Mouse (Mus musculus) forebrain, embryonic 10.5 days (tissue): ENCODE data around the gene Icmt. TPM values are rescaled to one million over a fixed set of nuclear protein-coding genes. Genes with fewer than 3 reads are reported as not detected.
A peak's percentile ranks its signal among the peaks of the same experiment; 100 is the strongest.

ENCODE experiments used
- DNase-seq: peaks from one replicate; pipeline ENCODE4 v3.0.0-alpha.2; 2017; ENCODE audit warnings: low spot score; ENCODE audit errors: extremely low spot score
- H3K27ac ChIP-seq: fragments of 300-500 bp; sonication (generic); 2 replicates; pipeline ENCODE4 v1.5.1; 2016; ENCODE audit warnings: mild to moderate bottlenecking
- H3K27me3 ChIP-seq: fragments of 300-500 bp; sonication (generic); 2 replicates; pipeline ENCODE4 v1.6.1; 2016; ENCODE audit warnings: mild to moderate bottlenecking; ENCODE audit not compliant: poor library complexity, severe bottlenecking
- H3K36me3 ChIP-seq: fragments of 300-500 bp; sonication (generic); replicated peaks from 2 replicates; pipeline ENCODE4 v1.6.1; 2016; ENCODE audit warnings: mild to moderate bottlenecking, moderate library complexity
- H3K4me1 ChIP-seq: fragments of 300-500 bp; sonication (generic); 2 replicates; pipeline ENCODE4 v1.6.1; 2016
- H3K4me3 ChIP-seq: fragments of 300-500 bp; sonication (generic); 2 replicates; pipeline ENCODE4 v1.5.1; 2016; ENCODE audit warnings: mild to moderate bottlenecking, moderate library complexity
- H3K9me3 ChIP-seq: fragments of 300-500 bp; sonication (generic); 2 replicates; pipeline ENCODE4 v1.6.1; 2016; ENCODE audit warnings: mild to moderate bottlenecking, moderate library complexity
- WGBS: fragments of 180-500 bp; shearing (Covaris S2); methylation state at CpG from one replicate; pipeline ENCODE4 v1.1.7; 2016; 5-methylcytosine and 5-hydroxymethylcytosine counted together
- polyA plus RNA-seq: library from polyadenylated mRNA; unstranded; fragments of >200 nt; fragmentation: Nextera tagmentation; extraction: Ambion mirVana; gene quantifications from 2 replicates; pipeline ENCODE4 v1.2.1, GENCODE M21; 2016

Gene Icmt
- polyA plus RNA-seq: 23.3 and 26.1 TPM in 2 replicates

- under 1% methylated on average over 119 of the region's 119 CpGs for WGBS
Observed at GRCm38 (mm10) chr4:152296874-152297861, at the start of gene Icmt. Gene Icmt, plus strand, starts transcription at chr4:152297227.

GRCm38 (mm10) chr4:152250615-152251014, 46.4 kb upstream of the Icmt start:
- Histone ChIP-seq H3K4me1 (peaks cover 31% of the 10 kb centered on the region), H3K9me3 (no peaks in the 10 kb centered on the region), H3K36me3 (peaks cover 21% of the 10 kb centered on the region), H3K27ac (no peak overlapping the region), H3K27me3 (no peaks in the 10 kb centered on the region), H3K4me3 (no peak overlapping the region)
- DNase-seq: no peak
- WGBS: 93% methylated on average over 6 of the region's 6 CpGs

More at GRCm38 (mm10) chr4:152296874-152297861, at the start of gene Icmt:
- peaks cover 27% of the 10 kb centered on the region for H3K36me3 ChIP-seq
- peaks cover 53% of the 10 kb centered on the region for H3K27me3 ChIP-seq
- peaks cover 58% of the 10 kb centered on the region for H3K4me1 ChIP-seq
- H3K9me3 ChIP-seq: no peaks in the 10 kb centered on the region
- DNase-seq: peak; percentile 98
- peak within 1 kb of the TSS; percentile 92 for H3K27ac ChIP-seq
- H3K4me3 ChIP-seq: peak within 1 kb of the TSS; percentile 89

GRCm38 (mm10) chr4:152253183-152253759, 43.8 kb upstream of the Icmt start:
- WGBS: 82% methylated on average over 9 of the region's 9 CpGs
- DNase-seq: no peak
- H3K4me3 ChIP-seq: no peak overlapping the region
- peaks cover 21% of the 10 kb centered on the region for H3K36me3 ChIP-seq
- H3K27me3 ChIP-seq: no peaks in the 10 kb centered on the region
- H3K27ac ChIP-seq: no peak overlapping the region
- H3K4me1 ChIP-seq: peaks cover 14% of the 10 kb centered on the region
- no peaks in the 10 kb centered on the region for H3K9me3 ChIP-seq

- H3K4me1 ChIP-seq: peaks cover 18% of the 10 kb centered on the region
- no peak overlapping the region for H3K4me3 ChIP-seq
- H3K27me3 ChIP-seq: no peaks in the 10 kb centered on the region
- peaks cover 27% of the 10 kb centered on the region for H3K36me3 ChIP-seq
- 80% methylated on average over 6 of the region's 6 CpGs for WGBS
- DNase-seq: no peak
- no peak overlapping the region for H3K27ac ChIP-seq
- no peaks in the 10 kb centered on the region for H3K9me3 ChIP-seq
Observed at GRCm38 (mm10) chr4:152257070-152257469, 40.0 kb upstream of the Icmt start.

GRCm38 (mm10) chr4:152260451-152260850, 36.6 kb upstream of the Icmt start:
- Histone ChIP-seq H3K4me1 (peaks cover 39% of the 10 kb centered on the region), H3K27ac (no peak overlapping the region), H3K4me3 (no peak overlapping the region), H3K36me3 (peaks cover 25% of the 10 kb centered on the region), H3K9me3 (no peaks in the 10 kb centered on the region), H3K27me3 (no peaks in the 10 kb centered on the region)
- DNase-seq: no peak
- WGBS: 94% methylated on average over 8 of the region's 8 CpGs

- DNase-seq: no peak
- Histone ChIP-seq H3K4me3 (no peak overlapping the region), H3K36me3 (peaks cover 25% of the 10 kb centered on the region), H3K27ac (no peak overlapping the region), H3K4me1 (peaks cover 50% of the 10 kb centered on the region), H3K27me3 (no peaks in the 10 kb centered on the region), H3K9me3 (no peaks in the 10 kb centered on the region)
- 79% methylated on average over 9 of the region's 9 CpGs for WGBS
Observed at GRCm38 (mm10) chr4:152262187-152262586, 34.8 kb upstream of the Icmt start.

- peaks cover 32% of the 10 kb centered on the region for H3K36me3 ChIP-seq
- peaks cover 52% of the 10 kb centered on the region for H3K4me1 ChIP-seq
- peak overlapping the region; percentile 45; the same call in 1 of the 2 replicates for H3K27ac ChIP-seq
- H3K9me3 ChIP-seq: no peaks in the 10 kb centered on the region
- no peaks in the 10 kb centered on the region for H3K27me3 ChIP-seq
- H3K4me3 ChIP-seq: no peak overlapping the region
- DNase-seq: no peak
- 62% methylated on average over 9 of the region's 9 CpGs for WGBS
Observed at GRCm38 (mm10) chr4:152263089-152263488, 33.9 kb upstream of the Icmt start.

GRCm38 (mm10) chr4:152263512-152264176, 33.4 kb upstream of the Icmt start:
- 29% methylated on average over 10 of the region's 10 CpGs for WGBS
- peak overlapping the region; percentile 45 for H3K27ac ChIP-seq
- H3K27me3 ChIP-seq: 0 out of 2 replicates have a peak, but pooled peaks cover 3% of the 10 kb centered on the region
- peaks cover 36% of the 10 kb centered on the region for H3K36me3 ChIP-seq
- no peak overlapping the region for H3K4me3 ChIP-seq
- peak; percentile 26 for DNase-seq
- no peaks in the 10 kb centered on the region for H3K9me3 ChIP-seq
- peaks cover 52% of the 10 kb centered on the region for H3K4me1 ChIP-seq

- H3K4me3 ChIP-seq: no peak overlapping the region
- 0 out of 2 replicates have a peak, but pooled peaks cover 3% of the 10 kb centered on the region for H3K27me3 ChIP-seq
- H3K4me1 ChIP-seq: peaks cover 52% of the 10 kb centered on the region
- H3K27ac ChIP-seq: peak overlapping the region; percentile 45
- no peaks in the 10 kb centered on the region for H3K9me3 ChIP-seq
- no peak for DNase-seq
- 51% methylated on average over 4 of the region's 4 CpGs for WGBS
- peaks cover 36% of the 10 kb centered on the region for H3K36me3 ChIP-seq
Observed at GRCm38 (mm10) chr4:152264177-152264530, 32.9 kb upstream of the Icmt start.

GRCm38 (mm10) chr4:152264867-152265568, 32.0 kb upstream of the Icmt start:
- no peak for DNase-seq
- WGBS: 89% methylated on average over 9 of the region's 9 CpGs
- no peak overlapping the region for H3K4me3 ChIP-seq
- peaks cover 35% of the 10 kb centered on the region for H3K36me3 ChIP-seq
- peaks cover 3% of the 10 kb centered on the region; the same call in 1 of the 2 replicates for H3K27me3 ChIP-seq
- no peak overlapping the region for H3K27ac ChIP-seq
- H3K4me1 ChIP-seq: peaks cover 52% of the 10 kb centered on the region
- no peaks in the 10 kb centered on the region for H3K9me3 ChIP-seq

- no peaks in the 10 kb centered on the region for H3K9me3 ChIP-seq
- H3K36me3 ChIP-seq: peaks cover 28% of the 10 kb centered on the region
- H3K27me3 ChIP-seq: peaks cover 3% of the 10 kb centered on the region; the same call in 1 of the 2 replicates
- peaks cover 54% of the 10 kb centered on the region for H3K4me1 ChIP-seq
- no peak overlapping the region for H3K27ac ChIP-seq
- no peak overlapping the region for H3K4me3 ChIP-seq
- no peak for DNase-seq
- WGBS: 79% methylated on average over 5 of the region's 5 CpGs
Observed at GRCm38 (mm10) chr4:152265791-152266190, 31.2 kb upstream of the Icmt start.
